Mouse (Mus musculus) activated CD4-positive, CD25-positive, alpha-beta regulatory T cell, adult 4 months (primary cell): Measurements from ENCODE around the gene Whamm. TPM values are rescaled to one million over a fixed set of nuclear protein-coding genes. Genes with fewer than 3 reads are reported as not detected.

Experiments used
- ATAC-seq: one replicate; pipeline ENCODE4 v1.8.0; 2017
- polyA plus RNA-seq, 2 experiments: library from polyadenylated mRNA; unstranded; fragments of 100-300 nt; shearing (Covaris generic); gene quantifications; one replicate each; pipeline ENCODE4 v1.2.1; 2017

The Whamm gene
- polyA plus RNA-seq = 1 to 10 TPM; 4.1 to 4.4 TPM

DNA sequence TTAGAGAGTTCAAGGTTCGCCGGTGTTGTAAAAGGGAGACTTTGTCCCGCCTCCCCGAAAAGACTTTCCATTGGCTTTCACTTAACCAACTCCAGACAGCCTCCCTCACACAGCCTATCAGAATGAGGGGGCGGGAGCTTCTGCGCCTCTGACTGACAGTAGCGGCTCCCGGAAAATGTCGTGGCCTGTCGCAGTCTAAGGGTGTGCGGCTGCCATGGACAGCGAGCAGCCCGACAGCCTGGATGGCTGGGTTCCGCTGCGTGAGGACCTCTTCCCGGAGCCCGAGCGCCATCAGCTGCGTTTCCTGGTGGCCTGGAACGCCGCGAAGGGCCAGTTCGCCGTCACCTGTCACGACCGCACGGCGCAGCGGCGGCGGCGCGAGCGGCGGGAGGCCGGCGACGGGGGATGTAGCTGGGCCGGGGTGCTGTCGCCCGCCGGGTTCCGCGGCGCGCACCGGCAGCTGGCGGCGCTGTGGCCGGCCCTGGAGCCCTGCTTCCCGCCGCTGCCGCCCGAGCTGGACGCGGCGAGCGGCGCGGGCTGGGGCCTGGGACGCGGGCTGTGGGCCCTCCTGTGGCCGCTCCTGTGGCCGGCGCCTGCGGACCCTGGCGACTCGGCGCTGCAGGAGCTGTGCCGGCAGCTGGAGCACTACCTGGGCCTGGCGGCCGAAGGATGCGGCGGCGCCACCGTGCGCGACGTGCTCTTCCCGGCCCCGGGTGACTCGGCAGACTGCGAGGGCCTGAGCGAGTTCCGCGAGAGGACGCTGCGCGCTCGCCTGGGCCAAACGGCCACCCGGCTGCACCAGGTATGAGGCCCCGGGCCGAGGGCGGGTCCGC is at the start of gene Whamm:
Gene Whamm, plus strand, starts transcription at position 159 of the 833 bp plus-strand sequence.
- ATAC-seq = peak; percentile 98

DNA sequence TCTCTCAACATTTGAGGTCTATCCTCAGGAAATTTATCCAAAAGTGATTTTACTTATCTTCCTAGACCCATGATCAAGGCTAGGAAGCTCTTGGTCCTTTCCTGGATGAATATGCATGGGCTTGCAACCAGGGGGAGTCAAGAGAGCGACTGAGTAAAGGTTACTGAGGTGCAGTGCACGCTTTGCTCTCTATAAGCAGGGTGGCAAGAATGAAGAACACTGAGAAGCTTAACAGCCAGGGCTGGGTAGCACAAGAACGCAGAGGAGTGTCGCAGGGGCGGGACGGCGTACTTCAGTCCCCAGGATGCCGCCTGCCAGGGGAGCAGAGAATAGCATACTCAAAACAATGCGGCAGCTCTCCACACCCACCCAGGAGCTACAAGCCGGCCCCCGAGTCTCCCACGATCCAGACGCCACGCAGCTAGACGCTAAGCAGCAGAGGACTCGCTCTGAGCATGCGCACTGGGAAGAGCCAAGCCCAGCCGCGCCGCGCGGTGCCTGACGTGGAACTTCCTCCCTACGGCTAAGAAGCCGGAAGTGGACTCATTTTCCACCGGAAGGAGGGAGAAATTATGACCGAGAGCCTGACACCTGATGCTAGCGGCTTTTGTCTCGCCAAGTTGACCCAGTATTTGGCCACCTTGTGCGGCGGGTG is 47.9 kb upstream of the Whamm start:
- ATAC-seq = peak; percentile 95

DNA sequence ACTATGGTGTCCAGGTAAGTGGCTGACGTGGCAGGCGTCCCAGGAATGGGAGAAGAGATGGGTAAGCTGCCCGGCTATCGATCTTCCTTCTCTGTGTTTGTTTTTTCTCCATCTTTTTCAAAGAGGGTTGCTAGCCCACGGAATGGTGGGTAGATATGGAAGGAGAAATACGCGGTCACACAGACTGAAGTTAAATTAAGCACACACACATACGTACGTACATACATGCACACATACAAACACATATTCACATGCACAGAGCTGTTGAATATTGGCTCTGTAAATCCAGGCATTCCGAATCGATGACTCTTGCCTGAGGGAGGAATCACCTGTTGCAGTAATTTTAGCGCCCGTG is 47.4 kb upstream of the Whamm start:
- peak; percentile 30 for ATAC-seq

GRCm38 (mm10) chr7:81528918-81529317 is 42.1 kb upstream of the Whamm start:
- no peak for ATAC-seq

DNA sequence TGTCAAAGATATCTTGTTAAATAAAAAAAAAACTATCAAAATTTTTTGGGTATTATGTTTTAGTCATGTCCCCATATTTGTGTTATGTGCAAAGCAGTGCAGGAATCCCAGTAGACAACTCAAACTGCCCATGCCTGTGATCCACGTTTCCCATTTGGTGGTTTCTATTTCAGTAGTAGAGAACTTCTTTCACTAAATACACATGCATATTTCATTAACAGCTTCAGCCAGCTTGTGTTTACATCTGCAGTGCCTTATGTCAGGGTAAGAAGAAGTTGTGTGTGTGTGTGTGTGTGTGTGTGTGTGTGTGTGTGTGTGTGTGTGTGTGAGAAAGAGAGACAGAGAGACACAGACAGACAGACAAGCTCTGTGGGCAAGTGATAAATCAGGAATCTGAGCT is 39.6 kb upstream of the Whamm start:
- no peak for ATAC-seq

DNA sequence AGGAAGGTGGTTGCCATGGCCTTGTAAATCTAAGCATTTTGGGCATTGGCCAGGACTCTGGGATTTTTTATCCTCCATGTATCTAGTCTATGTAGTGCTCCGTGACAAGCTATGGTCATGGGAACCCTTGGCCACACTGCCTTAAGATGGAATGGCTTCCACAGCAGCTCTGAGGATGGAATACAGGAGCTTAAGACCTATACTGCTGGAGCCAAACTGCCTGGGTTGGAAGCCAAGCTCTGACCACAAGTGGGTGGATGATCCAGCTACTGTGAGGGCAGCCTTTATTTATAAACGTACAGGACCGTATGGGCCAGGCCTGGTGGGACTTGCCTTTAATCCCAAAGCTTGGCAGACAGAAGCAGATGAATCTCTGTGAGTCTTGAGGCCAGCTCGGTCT is 34.6 kb upstream of the Whamm start:
- no peak for ATAC-seq

DNA sequence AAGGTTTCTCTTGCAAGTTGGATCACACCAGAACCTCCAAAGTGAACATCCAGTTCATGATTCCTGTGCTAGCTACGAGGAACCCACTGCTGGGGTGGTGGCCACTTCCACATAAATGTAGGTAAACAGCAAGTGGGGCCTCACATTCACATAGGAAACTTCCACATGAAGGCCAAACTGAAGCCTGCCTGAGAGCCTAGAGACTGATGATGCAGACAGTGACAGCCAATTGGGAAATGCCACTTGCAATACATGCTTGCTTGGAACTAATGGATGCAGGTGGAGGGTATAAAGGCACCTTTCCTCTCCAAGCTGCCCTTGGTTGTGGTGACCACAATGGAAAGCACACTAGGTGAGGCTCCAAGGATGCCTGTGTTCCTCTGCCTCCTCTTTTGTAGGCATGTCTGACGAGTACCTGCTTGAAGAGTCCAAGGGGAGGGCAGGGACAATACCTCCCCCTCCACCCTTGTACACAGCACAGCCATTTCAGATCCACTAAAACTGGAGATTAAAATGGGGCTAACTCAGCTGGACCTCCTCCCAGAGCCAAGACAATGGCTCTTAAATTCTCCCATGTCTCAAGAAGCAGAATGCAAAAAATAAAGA is 32.9 kb upstream of the Whamm start:
- peak; percentile 79 for ATAC-seq

GRCm38 (mm10) chr7:81539565-81539964 is 31.5 kb upstream of the Whamm start:
- ATAC-seq = no peak

DNA sequence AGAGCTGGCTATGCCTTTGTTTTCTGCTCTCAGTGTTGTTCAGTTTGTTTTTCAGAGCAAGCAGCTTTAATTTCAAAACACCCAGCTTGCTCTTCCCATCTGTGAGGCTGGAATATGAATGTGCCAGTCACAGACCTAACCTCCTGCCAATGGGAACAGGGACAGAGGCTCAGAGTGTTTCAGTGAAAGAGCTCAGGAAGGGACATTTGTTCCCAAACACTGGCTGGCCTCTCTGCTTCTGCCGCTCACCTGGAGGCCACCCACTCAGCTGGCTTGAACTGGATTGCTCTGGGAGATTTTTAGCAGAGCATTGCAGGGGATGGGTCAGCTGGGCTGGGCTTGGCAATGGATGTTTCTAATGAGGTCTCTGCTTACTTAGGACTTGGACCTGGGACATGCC is 30.1 kb upstream of the Whamm start:
- ATAC-seq = no peak

- no peak for ATAC-seq
Observed at GRCm38 (mm10) chr7:81541924-81542524, 29.0 kb upstream of the Whamm start.

DNA sequence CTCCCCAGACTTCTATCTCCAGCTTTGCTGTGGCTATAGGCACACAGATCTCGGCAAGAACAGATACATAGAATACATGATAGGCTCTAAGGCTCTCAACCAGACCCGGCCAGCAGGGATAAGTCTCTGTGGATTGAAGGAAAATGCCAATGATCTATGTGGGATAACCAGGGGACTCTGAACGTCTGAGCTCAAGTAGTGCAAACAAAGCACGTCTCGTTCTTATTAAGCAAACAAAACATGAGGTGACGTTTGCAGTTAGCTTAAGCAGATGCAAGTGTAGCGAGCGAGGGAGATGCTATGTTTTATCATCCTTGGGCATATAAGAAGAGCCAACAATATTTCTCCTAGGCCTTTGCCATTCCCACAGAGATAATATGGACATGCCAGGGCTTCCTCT is 28.1 kb upstream of the Whamm start:
- no peak for ATAC-seq

DNA sequence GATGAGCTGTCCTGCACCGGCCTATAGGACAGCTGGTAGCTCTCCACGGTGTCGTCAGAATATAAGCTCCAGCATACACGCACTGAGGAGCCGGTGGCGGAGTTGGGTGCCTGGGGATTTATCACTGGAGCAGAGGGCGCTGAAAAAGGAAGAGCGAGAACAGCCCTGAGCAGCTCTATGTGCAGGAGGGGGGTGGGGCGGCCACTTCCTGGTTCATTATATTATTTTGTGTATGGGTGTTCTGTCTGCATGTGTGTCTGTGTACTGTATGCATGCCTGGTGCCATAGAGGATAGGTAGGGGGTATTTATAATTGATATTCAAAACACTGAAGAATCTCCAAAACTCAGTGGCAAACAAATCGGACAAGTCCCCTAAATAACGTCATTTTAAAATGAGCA is 22.2 kb upstream of the Whamm start:
- peak; percentile 43 for ATAC-seq

- ATAC-seq = no peak
Observed at GRCm38 (mm10) chr7:81553589-81553988, 17.5 kb upstream of the Whamm start.

DNA sequence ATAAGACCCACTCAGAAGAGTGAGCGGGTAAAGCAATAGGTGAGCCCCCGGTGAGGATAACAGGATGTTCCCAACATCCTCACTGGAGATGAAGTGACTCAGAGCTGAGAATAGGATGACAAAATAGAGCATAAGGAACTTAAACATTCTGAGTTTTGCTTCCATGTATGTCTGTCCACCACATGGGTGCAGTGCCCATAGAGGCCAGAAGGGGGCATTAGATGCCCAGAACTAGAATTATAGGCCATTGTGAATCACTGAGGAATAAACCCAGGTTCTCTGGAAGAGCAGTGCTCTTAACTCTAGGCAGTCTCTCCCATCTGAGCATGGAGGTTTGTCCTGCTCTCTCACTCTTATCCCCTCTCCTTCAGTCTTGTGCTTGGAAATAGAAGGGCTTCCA is 16.7 kb upstream of the Whamm start:
- ATAC-seq = no peak

DNA sequence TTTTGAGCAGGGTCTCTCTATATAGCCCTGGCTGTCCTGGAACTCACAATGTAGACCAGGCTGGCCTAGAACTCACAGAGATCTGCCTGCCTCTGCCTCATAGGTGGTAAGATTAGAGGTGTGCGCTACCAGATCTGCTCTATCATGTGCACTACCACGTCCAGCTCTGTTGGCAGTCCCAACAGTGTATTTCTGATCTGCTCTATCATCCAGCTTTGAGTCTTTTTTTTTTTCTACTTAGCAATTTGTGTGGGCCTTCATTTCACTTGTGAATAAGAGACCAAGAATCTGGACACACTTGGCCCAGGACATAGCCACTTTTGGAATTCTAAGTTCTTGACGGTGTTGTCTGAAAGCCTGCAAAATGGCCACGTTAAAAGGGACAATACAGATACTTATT is 14.2 kb upstream of the Whamm start:
- ATAC-seq = no peak

DNA sequence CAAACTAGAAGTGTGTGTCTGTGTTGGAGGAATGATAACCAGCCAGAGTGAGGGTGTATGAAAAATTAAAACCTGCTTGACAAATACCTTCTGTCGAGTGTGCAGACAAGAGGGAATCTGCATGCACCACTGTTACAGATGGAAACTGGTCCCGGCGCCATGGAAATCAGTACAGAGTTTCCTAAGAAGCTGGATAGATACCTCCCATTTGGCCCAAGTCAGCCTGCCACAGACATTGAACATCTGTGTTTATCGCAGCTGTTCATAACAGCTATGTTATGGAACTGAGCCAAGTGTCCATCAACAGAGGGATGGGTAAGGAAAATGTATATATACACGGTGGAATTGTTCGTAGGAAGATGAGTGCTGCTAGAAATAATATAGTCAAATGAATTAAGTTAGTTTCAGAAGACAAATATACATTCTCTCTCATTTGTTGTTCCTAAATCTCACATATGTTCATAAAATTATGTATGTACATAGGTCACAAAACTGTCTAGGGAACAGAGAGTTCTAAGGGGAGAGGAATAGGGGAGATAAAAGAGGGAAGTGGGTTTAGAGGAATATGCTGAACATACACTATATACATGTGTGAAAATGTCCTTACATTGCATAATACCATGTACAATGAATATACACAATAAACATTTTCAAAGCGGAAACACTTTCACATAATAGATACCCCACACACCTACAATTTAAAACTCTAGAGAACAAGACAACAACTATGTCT is 13.6 kb upstream of the Whamm start:
- ATAC-seq = no peak

DNA sequence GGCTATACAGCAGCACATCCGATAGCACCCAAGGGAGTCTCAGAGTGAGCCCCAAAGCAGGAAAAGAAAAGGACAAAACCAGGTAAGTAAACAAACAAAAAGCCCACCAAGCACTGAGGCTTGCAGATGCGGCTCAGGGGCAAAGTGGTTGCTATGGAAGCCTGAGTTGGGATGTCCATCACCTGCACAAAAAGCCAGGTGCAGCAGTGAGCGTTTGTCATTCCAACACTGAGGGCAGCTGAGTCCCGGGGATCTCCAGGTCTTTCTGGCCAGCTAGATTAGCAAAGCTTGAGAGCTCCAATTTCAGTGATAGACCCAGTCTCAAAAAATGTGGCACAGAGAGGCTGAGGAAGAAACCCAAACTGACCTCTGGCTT is 13.1 kb upstream of the Whamm start:
- ATAC-seq = no peak

DNA sequence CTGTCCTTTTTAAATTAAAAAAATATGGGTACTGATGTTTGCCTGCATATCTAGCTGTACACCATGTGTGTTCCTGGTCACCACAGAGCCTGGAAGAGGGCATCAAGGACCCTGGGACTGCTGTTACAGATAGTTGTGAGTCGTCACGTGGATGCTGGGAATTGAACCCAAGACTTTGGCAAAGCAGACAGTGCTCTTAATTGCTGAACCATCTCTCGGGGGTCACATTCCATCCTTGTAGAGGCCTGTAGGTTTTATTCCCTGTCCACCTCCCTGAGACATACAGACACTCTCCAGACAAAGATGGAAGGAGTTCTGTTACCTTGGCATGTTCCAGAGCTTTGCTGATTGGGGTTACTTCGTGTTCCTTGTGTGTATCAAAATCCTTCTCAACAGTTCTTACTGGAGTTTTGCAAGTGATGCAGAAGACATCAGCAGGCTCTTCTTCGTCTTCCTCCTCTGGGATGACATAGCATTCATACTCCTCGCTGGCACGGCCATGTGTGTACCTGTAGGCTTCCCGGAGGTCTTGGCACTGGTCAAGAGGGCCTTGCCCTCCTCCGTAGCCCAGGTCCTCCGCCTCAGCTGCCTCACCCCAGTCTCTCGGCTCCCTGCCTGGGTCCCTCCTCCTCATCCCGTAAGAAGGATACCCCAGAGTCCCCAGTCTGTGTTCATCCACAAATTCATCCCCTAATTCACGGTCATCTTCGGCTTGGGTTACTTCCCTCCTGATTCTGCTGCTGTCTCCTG is 11.7 kb upstream of the Whamm start:
- ATAC-seq = no peak

DNA sequence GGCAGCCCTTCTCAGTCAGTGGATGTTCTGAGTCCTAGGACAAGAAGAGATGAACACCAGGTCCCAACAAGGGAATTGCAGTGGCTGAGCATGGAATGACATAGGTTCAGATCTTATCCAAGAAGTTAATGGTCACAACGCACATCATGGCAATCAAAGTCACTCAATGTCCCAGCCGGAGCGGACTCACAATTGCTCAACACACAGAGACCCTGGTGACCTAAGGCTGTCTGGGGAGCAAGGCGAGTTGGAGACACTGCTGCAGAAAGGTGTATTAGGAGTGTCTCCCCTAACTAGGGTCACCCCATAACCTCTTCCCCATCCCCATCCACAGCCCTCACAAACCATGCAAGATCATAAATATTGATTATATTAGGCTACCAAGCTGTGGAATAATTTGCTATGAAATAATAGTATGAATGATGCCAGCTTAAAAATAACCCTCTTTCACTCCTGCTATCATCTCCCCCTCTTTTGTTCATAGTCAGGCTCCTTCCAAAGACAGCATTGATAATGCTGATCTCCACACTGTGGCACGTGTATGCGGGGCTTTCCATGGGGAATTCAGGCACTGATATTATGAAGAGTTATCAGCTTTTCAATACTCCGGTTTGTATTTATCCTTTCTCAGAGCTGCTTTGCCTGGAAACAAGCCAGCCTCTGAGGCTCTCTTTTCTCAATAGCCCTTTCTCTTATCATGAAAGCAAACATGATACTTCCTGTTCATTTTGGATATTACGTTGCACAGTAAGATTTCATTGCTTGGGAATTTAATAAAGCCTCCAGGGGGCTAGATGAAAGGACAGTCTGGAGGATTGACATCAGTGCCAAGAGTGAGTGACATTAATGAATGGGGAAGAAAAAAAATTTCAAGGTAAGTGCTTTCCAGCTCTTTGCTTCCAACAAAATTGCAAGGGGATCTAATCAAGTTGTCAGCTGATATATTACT is 10.7 kb upstream of the Whamm start:
- no peak for ATAC-seq

- ATAC-seq = no peak
Observed at GRCm38 (mm10) chr7:81561211-81561610, 9.9 kb upstream of the Whamm start.

GRCm38 (mm10) chr7:81563506-81564015 is 7.5 kb upstream of the Whamm start:
- ATAC-seq = no peak
